Mouse (Mus musculus): ENCODE measurements at regions not wholly inside any gene's neighbourhood (a gene's known extent, or its start where the extent isn't known, plus 50 kb on each side); places are given as distances from the start of the nearest gene placed in this dataset.

DNA sequence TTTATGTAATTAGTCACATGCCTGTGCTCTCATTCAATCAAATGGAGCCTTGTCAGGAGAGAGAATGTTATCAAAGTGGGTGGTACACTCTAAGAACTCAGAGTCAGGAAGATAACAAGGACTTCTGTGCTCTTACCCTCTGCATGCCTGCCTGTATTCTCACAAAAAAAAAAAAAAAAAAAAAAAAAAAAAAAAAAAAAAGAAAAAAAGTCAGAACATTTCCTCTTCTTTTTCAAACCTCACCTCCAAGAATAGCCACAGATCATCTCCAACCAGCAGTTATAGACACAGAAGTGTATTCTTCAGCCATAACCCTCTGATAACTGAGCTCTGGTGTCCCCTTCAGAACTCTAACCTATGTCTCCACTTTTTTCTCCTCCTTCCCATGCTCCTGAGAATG lies 77.5 kb downstream of the Abo start:
- no peak for DNase-seq (ENCODE audit: low read depth, low spot score)

DNA sequence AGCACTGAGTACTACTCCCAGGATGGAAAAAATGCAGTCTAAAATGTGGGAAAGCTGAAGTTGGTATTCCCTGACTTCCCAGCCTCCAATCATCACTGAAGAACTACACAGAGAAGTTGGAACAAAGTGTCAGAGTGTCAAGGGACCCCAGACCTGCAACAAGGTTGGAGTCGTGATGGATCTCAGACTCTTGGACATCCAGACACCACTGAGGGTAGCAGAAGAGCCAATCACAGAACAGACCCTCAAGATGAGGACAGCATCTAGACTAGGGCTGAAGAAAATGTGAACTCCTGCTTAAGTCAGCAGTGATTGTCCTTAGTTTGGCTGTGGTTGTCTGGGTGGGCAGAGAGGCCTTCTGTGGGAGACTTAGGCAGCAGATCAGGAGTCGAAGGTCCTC lies 87.8 kb downstream of the Abo start:
- DNase-seq (ENCODE audit: low read depth, low spot score) = no peak

DNA sequence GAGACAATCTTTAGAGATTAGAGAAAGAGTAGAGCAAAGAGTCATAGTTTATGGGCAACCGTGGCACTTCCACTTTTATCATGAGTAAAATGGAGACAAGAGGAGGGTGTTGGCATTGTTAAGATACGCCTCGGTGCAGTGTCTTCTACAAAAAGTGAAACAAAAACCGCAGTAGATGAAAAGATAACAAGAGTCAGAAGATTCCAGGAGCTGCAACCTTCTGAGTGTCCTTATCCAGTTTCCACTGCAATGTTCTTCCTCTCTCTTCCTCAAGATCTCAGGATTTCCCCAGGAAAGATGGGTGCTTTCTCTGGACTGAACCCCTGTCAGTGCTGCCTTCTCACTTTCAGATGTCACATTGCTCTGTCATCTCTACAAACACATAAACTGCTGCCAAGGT lies 82.3 kb upstream of the Lcn4 start:
- DNase-seq (ENCODE audit: low read depth, low spot score) = peak; percentile 50

DNA sequence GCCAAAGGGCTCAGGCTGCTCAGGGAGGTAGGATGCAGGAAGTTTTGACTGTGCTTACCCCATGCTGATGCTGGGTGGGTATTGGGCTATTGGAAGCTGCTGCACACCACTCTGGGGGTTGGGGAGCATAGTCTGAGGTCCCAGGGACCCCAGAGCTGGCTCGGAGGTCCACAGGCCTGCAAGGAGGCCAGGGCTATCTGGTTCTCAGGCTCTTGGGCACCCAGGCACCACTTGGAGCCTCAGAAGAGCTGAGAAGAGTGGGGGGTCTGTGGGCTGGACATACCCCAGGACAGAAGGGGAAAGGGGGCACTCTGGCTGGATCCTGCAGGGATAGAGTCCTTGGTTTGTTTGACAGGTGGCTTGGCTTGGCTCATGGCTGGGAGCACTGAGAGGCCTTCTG lies 80.8 kb upstream of the Lcn4 start:
- no peak for DNase-seq (ENCODE audit: low read depth, low spot score)

DNA sequence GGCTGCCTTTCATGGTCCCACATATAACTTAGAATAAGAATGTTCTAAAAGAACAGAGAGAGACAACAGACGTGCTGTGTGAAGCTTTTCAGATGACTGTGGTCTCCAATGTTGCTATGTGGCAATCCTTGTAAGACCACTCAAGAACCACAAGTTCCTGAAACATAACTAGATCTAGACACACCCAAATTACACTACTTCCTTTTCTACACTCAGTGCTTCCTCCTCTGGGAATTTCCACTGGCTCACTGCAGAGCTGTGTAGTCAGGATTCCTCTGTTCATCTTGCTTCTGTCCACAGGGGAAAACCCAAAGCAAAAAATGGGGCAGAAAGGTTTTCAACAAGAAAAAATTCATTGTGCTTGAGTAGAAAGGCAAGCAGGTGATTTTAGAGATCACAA lies 73.3 kb upstream of the Lcn4 start:
- DNase-seq (ENCODE audit: low read depth, low spot score) = peak; percentile 27

DNA sequence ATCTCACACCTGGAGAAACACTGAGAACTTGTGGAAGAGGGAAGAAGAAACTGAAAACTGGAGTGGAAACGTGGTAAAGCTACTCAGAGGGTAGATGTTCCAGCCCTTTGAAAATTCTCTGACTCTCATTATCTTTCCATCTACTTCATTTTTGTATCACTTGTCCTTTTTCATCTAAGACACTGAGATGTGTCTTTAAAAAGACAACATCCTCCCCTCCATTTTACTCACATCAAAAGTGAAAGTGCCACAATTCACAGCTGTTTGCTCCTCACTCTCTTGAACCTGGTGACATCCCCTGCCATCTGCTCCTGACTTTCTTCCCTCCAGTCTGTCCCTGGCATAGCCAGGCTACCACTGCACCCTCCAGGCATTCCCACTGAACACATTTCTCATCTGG lies 67.8 kb upstream of the Lcn4 start:
- peak; percentile 44 for DNase-seq (ENCODE audit: low read depth, low spot score)

DNA sequence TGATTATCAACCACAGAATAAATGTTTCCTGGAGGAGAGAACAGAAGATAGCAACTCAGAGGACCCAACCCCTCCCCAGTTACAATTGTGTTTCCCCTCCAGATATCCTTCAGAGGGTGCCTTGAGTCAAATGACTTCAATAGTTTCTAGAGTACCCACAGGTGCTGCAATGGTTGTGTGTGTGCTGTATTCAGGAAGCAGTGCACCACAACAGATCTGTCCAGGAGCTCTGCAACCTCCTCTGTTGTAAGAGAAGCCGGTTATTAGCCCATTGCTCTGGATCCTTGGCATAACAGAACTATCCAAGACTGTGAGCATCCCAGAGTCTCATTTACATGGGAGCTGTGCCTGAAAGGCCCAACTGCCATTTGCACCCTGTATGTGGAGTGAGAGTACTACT lies 66.6 kb upstream of the Lcn4 start:
- no peak for DNase-seq (ENCODE audit: low read depth, low spot score)
